Mouse (Mus musculus): ENCODE measurements around the gene Dlat.

Gene Dlat

DNA sequence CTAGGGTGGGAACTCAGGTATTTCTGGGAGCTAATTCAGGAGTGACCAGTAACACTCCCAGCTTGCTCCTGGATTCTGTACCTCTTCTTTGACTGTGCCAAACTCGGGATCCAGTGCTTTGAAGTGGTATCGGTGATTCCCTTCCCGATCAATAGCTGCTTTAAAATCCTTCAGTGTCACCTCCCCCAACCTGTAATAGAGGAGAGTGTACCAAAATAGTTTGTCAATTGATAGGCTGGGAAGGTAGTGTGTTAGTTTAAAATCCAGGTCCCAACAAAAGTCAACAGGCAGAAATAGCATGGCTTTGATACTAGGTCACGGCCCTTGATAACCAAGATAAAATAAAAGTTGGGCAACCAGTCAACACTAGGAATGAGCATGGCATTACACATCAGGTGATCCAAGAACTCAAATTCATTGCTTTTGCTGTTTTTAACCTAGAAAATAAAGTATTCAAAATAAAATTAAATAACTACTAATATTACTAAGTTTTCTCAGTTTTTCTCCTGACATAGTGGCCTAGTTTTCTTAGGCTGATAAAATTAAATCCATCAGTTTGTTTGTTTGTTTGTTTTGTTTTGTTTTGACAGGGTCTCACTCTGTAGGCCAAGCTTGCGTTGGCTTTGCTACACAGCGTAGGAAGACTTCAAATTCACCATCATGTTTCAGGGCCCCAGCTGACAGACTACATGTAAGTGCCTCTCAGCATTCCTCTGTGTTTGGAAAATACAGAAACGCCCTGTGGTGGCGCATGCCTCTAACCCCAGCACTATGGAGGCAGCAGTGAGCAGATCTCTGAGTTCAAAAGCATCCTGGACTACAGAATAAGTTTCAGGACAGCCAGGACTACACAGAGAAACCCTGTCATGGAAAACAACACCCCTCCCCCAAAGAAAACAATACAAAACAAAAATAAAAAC, 8.3 kb upstream of the Dlat start:
- Histone ChIP-seq H3K4me1 (replicated peaks; ENCODE audit: low read depth, low read length) (peaks cover 5% of the 10 kb centered on the region), H3K9me3 (ENCODE audit: low read length) (no peaks in the 10 kb centered on the region), H3K4me3 (replicated peaks; ENCODE audit: low read length) (no peak overlapping the region), H3K27me3 (ENCODE audit: insufficient read depth, low read length) (no peaks in the 10 kb centered on the region), H3K36me3 (ENCODE audit: insufficient read depth, low read length) (peaks cover 7% of the 10 kb centered on the region; the same call in 1 of the 2 replicates)
- TF ChIP-seq POU5F1 (IDR thresholded peaks at IDR 0.05; ENCODE audit: borderline replicate concordance, low read length) (no peak), CTCF (conservative IDR thresholded peaks at IDR 0.05; ENCODE audit: low read length) (no peak), NANOG (IDR thresholded peaks at IDR 0.05; ENCODE audit: borderline replicate concordance, low read length) (no peak)

DNA sequence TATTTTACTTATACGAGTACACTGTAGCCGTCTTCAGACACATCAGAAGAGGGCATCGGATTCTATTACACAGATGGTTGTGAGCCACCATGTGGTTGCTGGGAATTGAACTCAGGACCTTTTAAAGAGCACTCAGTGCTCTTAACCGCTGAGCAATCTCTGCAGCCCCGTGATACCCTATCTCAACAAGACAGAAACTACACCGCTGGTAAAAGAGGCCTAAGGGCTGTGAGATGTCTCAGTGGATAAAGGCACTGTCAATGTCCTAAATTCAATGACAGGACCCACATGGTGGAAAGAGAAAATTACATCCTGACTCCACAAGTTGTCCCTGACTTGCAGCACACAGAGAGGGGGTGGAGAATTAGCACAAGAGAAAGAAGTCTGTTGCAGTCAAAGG, 6.9 kb upstream of the Dlat start:
- Histone ChIP-seq H3K9me3 (ENCODE audit: low read length) (no peaks in the 10 kb centered on the region), H3K36me3 (ENCODE audit: insufficient read depth, low read length) (peaks cover 7% of the 10 kb centered on the region; the same call in 1 of the 2 replicates), H3K27me3 (ENCODE audit: insufficient read depth, low read length) (no peaks in the 10 kb centered on the region), H3K4me1 (replicated peaks; ENCODE audit: low read depth, low read length) (peaks cover 5% of the 10 kb centered on the region), H3K4me3 (replicated peaks; ENCODE audit: low read length) (no peak overlapping the region)
- TF ChIP-seq NANOG (IDR thresholded peaks at IDR 0.05; ENCODE audit: borderline replicate concordance, low read length) (no peak), POU5F1 (IDR thresholded peaks at IDR 0.05; ENCODE audit: borderline replicate concordance, low read length) (no peak), CTCF (conservative IDR thresholded peaks at IDR 0.05; ENCODE audit: low read length) (no peak)

DNA sequence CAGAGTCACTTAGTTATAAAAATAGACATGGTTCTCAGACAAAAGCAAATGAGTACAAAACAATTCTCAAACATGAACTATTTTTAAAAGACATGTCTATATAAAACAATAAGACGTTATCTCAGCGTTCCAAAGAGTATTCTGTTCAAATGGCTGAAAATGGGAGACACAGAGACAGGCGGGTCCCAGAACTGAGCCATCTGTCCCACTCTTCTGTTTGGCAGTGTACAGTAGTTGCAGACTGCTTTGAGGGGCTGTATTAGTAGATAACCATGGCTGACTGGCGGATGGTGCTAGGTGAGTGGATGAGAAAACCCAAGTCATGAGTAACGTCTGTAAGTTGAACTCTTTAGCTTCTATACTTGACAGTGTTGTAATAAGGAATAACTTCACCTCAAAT, 5.2 kb upstream of the Dlat start:
- H3K36me3 ChIP-seq (ENCODE audit: insufficient read depth, low read length) = peaks cover 7% of the 10 kb centered on the region; the same call in 1 of the 2 replicates
- H3K4me3 ChIP-seq (replicated peaks; ENCODE audit: low read length) = no peak overlapping the region
- peaks cover 8% of the 10 kb centered on the region; the same call in 1 of the 2 replicates for H3K4me1 ChIP-seq (replicated peaks; ENCODE audit: low read depth, low read length)
- H3K9me3 ChIP-seq (ENCODE audit: low read length) = no peaks in the 10 kb centered on the region
- TF ChIP-seq POU5F1 (IDR thresholded peaks at IDR 0.05; ENCODE audit: borderline replicate concordance, low read length) = no peak
- H3K27me3 ChIP-seq (ENCODE audit: insufficient read depth, low read length) = no peaks in the 10 kb centered on the region

DNA sequence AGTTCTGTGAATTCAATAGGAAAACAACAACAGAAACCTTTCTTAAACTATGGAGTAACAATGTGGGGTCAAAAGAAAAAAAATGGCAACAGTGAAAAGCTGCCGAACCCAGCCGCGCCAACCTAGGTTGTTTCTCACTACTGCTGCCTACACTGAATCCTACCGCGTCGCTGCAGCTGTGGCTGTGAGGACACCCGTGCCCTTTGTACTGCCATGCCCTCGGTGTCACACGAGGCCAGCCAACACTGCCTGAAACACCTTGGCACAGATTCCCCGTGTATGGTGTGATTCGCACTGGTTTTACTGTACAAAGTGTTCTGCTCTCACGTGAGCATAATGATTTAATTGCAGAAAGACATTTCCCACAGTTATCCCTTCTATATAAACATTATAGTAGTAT, 851 bp upstream of the Dlat start:
- peaks cover 23% of the 10 kb centered on the region for H3K36me3 ChIP-seq (ENCODE audit: insufficient read depth, low read length)
- no peaks in the 10 kb centered on the region for H3K27me3 ChIP-seq (ENCODE audit: insufficient read depth, low read length)
- H3K4me1 ChIP-seq (replicated peaks; ENCODE audit: low read depth, low read length) = peaks cover 17% of the 10 kb centered on the region
- H3K4me3 ChIP-seq (replicated peaks; ENCODE audit: low read length) = peak overlapping the region; percentile 96
- no peaks in the 10 kb centered on the region for H3K9me3 ChIP-seq (ENCODE audit: low read length)
- TF ChIP-seq NANOG (IDR thresholded peaks at IDR 0.05; ENCODE audit: borderline replicate concordance, low read length) = no peak
- no peak for TF ChIP-seq CTCF (conservative IDR thresholded peaks at IDR 0.05; ENCODE audit: low read length)
- TF ChIP-seq POU5F1 (IDR thresholded peaks at IDR 0.05; ENCODE audit: borderline replicate concordance, low read length) = no peak

DNA sequence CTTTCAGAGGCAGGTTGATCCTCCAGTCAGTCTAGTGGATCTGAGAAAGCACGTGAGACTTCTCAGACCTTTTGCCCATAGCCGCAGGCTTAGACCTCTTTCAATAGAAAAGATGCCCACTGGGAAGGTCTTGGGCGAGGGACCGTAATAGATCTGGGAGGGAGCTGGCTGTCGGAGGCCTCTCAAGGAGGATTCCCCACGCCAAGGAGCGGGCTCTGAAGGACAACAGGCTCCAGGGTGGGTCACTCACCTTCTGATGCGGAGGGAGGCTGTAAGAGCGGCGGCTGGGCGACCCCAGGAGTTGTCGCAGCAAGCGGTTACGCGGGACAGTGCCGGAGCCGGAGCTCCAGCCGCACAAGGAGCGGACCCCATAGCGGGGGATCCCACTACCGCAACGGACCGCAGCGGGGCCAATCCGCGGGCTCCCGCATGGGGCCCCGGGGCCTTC, 615 bp downstream of the Dlat start:
- Histone ChIP-seq H3K4me3 (replicated peaks; ENCODE audit: low read length) (peak overlapping the region; percentile 96), H3K36me3 (ENCODE audit: insufficient read depth, low read length) (peaks cover 20% of the 10 kb centered on the region), H3K4me1 (replicated peaks; ENCODE audit: low read depth, low read length) (peaks cover 17% of the 10 kb centered on the region), H3K27me3 (ENCODE audit: insufficient read depth, low read length) (no peaks in the 10 kb centered on the region), H3K9me3 (ENCODE audit: low read length) (no peaks in the 10 kb centered on the region)
- TF ChIP-seq CTCF (conservative IDR thresholded peaks at IDR 0.05; ENCODE audit: low read length) (no peak), POU5F1 (IDR thresholded peaks at IDR 0.05; ENCODE audit: borderline replicate concordance, low read length) (no peak)

DNA sequence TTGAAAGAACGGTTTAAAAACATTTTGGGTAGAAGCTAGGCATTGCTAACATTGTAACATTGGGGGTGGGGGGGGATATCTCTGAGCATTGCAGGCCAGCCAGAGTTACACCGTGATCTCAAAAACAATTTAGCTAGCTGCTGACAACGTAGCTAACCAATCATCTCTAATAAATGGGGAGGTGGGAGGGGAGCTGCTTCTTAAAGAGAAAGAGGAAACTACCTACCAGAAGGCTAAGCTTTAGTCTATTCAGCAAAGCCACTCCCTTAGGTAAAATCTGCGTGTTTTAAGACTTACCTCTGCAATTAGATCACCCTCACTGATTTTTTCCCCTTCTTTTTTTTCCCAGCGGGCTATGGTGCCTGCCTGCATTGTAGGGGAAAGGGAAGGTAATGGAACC, 1.2 kb downstream of the Dlat start:
- TF ChIP-seq NANOG (IDR thresholded peaks at IDR 0.05; ENCODE audit: borderline replicate concordance, low read length) (no peak), POU5F1 (IDR thresholded peaks at IDR 0.05; ENCODE audit: borderline replicate concordance, low read length) (no peak), CTCF (conservative IDR thresholded peaks at IDR 0.05; ENCODE audit: low read length) (no peak)
- H3K9me3 ChIP-seq (ENCODE audit: low read length) = no peaks in the 10 kb centered on the region
- H3K4me1 ChIP-seq (replicated peaks; ENCODE audit: low read depth, low read length) = peaks cover 17% of the 10 kb centered on the region
- peaks cover 26% of the 10 kb centered on the region for H3K36me3 ChIP-seq (ENCODE audit: insufficient read depth, low read length)
- H3K27me3 ChIP-seq (ENCODE audit: insufficient read depth, low read length) = no peaks in the 10 kb centered on the region
- H3K4me3 ChIP-seq (replicated peaks; ENCODE audit: low read length) = peak overlapping the region; percentile 96

DNA sequence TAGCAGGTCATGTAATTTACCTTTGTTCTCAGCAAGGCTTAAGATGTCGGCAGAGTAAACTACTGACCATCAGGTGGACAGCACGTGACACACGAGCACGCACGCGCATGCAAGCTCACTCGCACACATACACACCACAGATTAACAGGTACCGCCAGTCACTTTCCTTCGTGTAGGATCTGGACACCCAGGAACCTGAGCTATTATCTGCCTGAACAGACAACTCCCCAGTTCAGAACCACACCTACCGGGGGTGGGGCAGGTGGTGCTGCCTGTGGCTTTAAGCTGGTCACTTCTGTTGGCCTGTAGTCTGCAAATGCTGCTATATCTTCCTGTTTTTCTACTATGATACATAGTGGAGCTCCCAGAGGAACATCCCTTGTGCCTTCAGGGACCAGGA, 9.1 kb downstream of the Dlat start:
- Histone ChIP-seq H3K27me3 (ENCODE audit: insufficient read depth, low read length) (no peaks in the 10 kb centered on the region), H3K36me3 (ENCODE audit: insufficient read depth, low read length) (peaks cover 56% of the 10 kb centered on the region), H3K9me3 (ENCODE audit: low read length) (no peaks in the 10 kb centered on the region), H3K4me3 (replicated peaks; ENCODE audit: low read length) (no peak overlapping the region), H3K4me1 (replicated peaks; ENCODE audit: low read depth, low read length) (peaks cover 8% of the 10 kb centered on the region; the same call in 1 of the 2 replicates)
- TF ChIP-seq POU5F1 (IDR thresholded peaks at IDR 0.05; ENCODE audit: borderline replicate concordance, low read length) = no peak
- no peak for TF ChIP-seq NANOG (IDR thresholded peaks at IDR 0.05; ENCODE audit: borderline replicate concordance, low read length)
- no peak for TF ChIP-seq CTCF (conservative IDR thresholded peaks at IDR 0.05; ENCODE audit: low read length)

DNA sequence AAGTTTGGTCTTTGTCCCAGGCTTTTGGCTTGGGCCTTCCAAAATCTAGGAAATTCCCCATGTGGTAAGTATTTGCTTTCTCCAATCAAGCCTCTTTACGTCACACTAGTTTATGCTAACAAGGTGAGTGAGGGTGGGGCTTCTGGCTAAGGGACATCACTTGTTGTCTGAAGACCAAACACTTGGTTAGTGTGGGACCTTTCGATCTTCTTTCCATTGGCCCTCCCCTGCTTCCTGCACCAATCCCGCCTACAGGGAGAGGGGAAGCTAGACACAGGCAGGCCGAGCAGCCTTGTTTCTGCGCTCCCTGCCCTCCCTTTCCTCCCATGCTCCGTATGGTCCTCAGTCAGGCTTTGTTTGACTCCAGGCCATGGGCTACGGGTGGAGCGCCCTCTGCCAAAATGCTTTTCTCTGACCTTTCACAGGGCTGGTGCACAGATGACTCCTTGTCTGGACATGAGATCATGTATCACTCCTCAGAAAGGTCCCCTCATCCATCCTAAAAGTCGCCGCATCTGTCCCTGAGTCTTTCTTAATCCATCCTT, 12.7 kb downstream of the Dlat start:
- no peaks in the 10 kb centered on the region for H3K27me3 ChIP-seq (ENCODE audit: insufficient read depth, low read length)
- H3K9me3 ChIP-seq (ENCODE audit: low read length) = no peaks in the 10 kb centered on the region
- H3K4me1 ChIP-seq (replicated peaks; ENCODE audit: low read depth, low read length) = peaks cover 8% of the 10 kb centered on the region; the same call in 1 of the 2 replicates
- H3K36me3 ChIP-seq (ENCODE audit: insufficient read depth, low read length) = peaks cover 68% of the 10 kb centered on the region
- peak overlapping the region; percentile 29; the same call in 1 of the 2 replicates for H3K4me3 ChIP-seq (replicated peaks; ENCODE audit: low read length)
- TF ChIP-seq NANOG (IDR thresholded peaks at IDR 0.05; ENCODE audit: borderline replicate concordance, low read length) (no peak), POU5F1 (IDR thresholded peaks at IDR 0.05; ENCODE audit: borderline replicate concordance, low read length) (no peak), CTCF (conservative IDR thresholded peaks at IDR 0.05; ENCODE audit: low read length) (no peak)
